Mouse (Mus musculus) MEL (cell line): ENCODE results near the gene Serpinf2. TPM values are rescaled to one million over a fixed set of nuclear protein-coding genes. Genes with fewer than 3 reads are reported as not detected.

Source experiments
- DNase-seq: peaks from one replicate; pipeline ENCODE4 v3.0.0; 2011; ENCODE audit warnings: low read depth, low spot score
- H3K27ac ChIP-seq: 2 replicates; pipeline ENCODE4 v1.5.1; 2012; ENCODE audit warnings: low read depth, mild to moderate bottlenecking, control low read depth, low read length, moderate library complexity; ENCODE audit not compliant: control insufficient read depth
- H3K27me3 ChIP-seq, 2 experiments: fragments of 150-350 bp in 1 of 2; sonication (generic) in 1 of 2; 2 replicates each; pipeline ENCODE4 v1.6.1; 2012; ENCODE audit warnings: low read length in 2 of 2, mild to moderate bottlenecking in 2 of 2, improper control_type of control experiment in 1 of 2, moderate library complexity in 1 of 2; ENCODE audit not compliant: insufficient read depth in 2 of 2, control insufficient read depth in 1 of 2
- H3K36me3 ChIP-seq, 2 experiments: 2 replicates each; pipeline ENCODE4 v1.6.1; 2012 to 2014; ENCODE audit warnings: low read length in 2 of 2, improper control_type of control experiment in 1 of 2, inconsistent platforms in 1 of 2, mild to moderate bottlenecking in 1 of 2; ENCODE audit not compliant: insufficient read depth in 2 of 2, control insufficient read depth in 1 of 2
- H3K4me1 ChIP-seq, 2 experiments: fragments of 150-350 bp in 1 of 2; sonication (generic) in 1 of 2; 2 replicates each; pipeline ENCODE4 v1.6.1; 2012; ENCODE audit warnings: low read length in 2 of 2, improper control_type of control experiment in 1 of 2, mild to moderate bottlenecking in 1 of 2; ENCODE audit not compliant: insufficient read depth in 2 of 2, control insufficient read depth in 1 of 2
- H3K4me3 ChIP-seq, 2 experiments: fragments of 150-350 bp in 1 of 2; sonication (generic) in 1 of 2; 2 replicates each; pipeline ENCODE4 v1.5.1; 2012; ENCODE audit warnings: low read depth in 2 of 2, low read length in 2 of 2, mild to moderate bottlenecking in 2 of 2, moderate library complexity in 2 of 2, control low read depth in 1 of 2, improper control_type of control experiment in 1 of 2; ENCODE audit not compliant: control insufficient read depth in 1 of 2, insufficient read depth in 1 of 2
- H3K79me2 ChIP-seq: 2 replicates; pipeline ENCODE4 v1.6.1; 2012; ENCODE audit warnings: mild to moderate bottlenecking, low read length, moderate library complexity; ENCODE audit not compliant: control insufficient read depth, poor library complexity, insufficient read depth
- H3K9ac ChIP-seq: 2 replicates; pipeline ENCODE4 v1.6.1; 2012; ENCODE audit warnings: low read depth, mild to moderate bottlenecking, control low read depth, low read length, moderate library complexity; ENCODE audit not compliant: control insufficient read depth, poor library complexity, severe bottlenecking
- H3K9me3 ChIP-seq: fragments of 150-350 bp; sonication (generic); replicated peaks from 2 replicates; pipeline ENCODE4 v1.6.1; 2012; ENCODE audit warnings: mild to moderate bottlenecking, low read length, improper control_type of control experiment, moderate library complexity; ENCODE audit not compliant: insufficient read depth
- CHD1 ChIP-seq: IDR thresholded peaks from 2 replicates; pipeline ENCODE4 v1.6.1; 2012; ENCODE audit warnings: low read depth, mild to moderate bottlenecking, inconsistent platforms, low read length, improper control_type of control experiment
- CTCF ChIP-seq, 3 experiments: IDR thresholded peaks in 2 of 3; conservative IDR thresholded peaks in 1 of 3; 2 replicates each; pipeline ENCODE4 v1.5.1; 2011 to 2012; ENCODE audit warnings: low read length in 3 of 3, low read depth in 2 of 3, mild to moderate bottlenecking in 2 of 3, improper control_type of control experiment in 1 of 3, inconsistent platforms in 1 of 3, mixed read lengths in 1 of 3, moderate library complexity in 1 of 3; ENCODE audit not compliant: control insufficient read depth in 1 of 3, insufficient read depth in 1 of 3, poor library complexity in 1 of 3, severe bottlenecking in 1 of 3
- ELF1 ChIP-seq: IDR thresholded peaks from 2 replicates; pipeline ENCODE4 v1.6.1; 2014; ENCODE audit warnings: low read depth, mild to moderate bottlenecking, inconsistent platforms, low read length, improper control_type of control experiment, moderate library complexity
- ETS1 ChIP-seq: IDR thresholded peaks from 2 replicates; pipeline ENCODE4 v1.6.1; 2012; ENCODE audit warnings: low read depth, mild to moderate bottlenecking, inconsistent platforms, low read length, improper control_type of control experiment, moderate library complexity
- KAT2A ChIP-seq: conservative IDR thresholded peaks from 2 replicates; pipeline ENCODE4 v1.6.1; 2012; ENCODE audit warnings: low read depth, low read length, improper control_type of control experiment, inconsistent platforms
- MAFK ChIP-seq: IDR thresholded peaks from 2 replicates; pipeline ENCODE4 v1.6.1; 2011; ENCODE audit warnings: low read depth, mild to moderate bottlenecking, low read length, improper control_type of control experiment, borderline replicate concordance
- MXI1 ChIP-seq: IDR thresholded peaks from 2 replicates; pipeline ENCODE4 v1.6.1; 2011; ENCODE audit warnings: mild to moderate bottlenecking, low read depth, low read length, improper control_type of control experiment
- MYB ChIP-seq: IDR thresholded peaks from 2 replicates; pipeline ENCODE4 v1.6.1; 2011; ENCODE audit warnings: mild to moderate bottlenecking, low read depth, low read length, improper control_type of control experiment
- MYC ChIP-seq: IDR thresholded peaks from 2 replicates; pipeline ENCODE4 v1.6.1; 2011; ENCODE audit warnings: low read depth, mild to moderate bottlenecking, low read length, improper control_type of control experiment, moderate library complexity
- NRF1 ChIP-seq: IDR thresholded peaks from 2 replicates; pipeline ENCODE4 v1.6.1; 2014; ENCODE audit warnings: low read depth, mild to moderate bottlenecking, inconsistent platforms, low read length, improper control_type of control experiment, moderate library complexity; ENCODE audit not compliant: poor library complexity, insufficient read depth, severe bottlenecking
- POLR2A ChIP-seq, 2 experiments: IDR thresholded peaks; 2 replicates each; pipeline ENCODE4 v1.6.1; 2011 to 2012; ENCODE audit warnings: low read length in 2 of 2, mild to moderate bottlenecking in 2 of 2, control low read depth in 1 of 2, improper control_type of control experiment in 1 of 2, low read depth in 1 of 2, moderate library complexity in 1 of 2; ENCODE audit not compliant: control insufficient read depth in 1 of 2, insufficient read depth in 1 of 2, poor library complexity in 1 of 2
- RAD21 ChIP-seq: IDR thresholded peaks from 2 replicates; pipeline ENCODE4 v1.6.1; 2011; ENCODE audit warnings: mild to moderate bottlenecking, low read depth, low read length, improper control_type of control experiment
- RCOR1 ChIP-seq: IDR thresholded peaks from 2 replicates; pipeline ENCODE4 v1.6.1; 2012; ENCODE audit warnings: low read depth, mild to moderate bottlenecking, inconsistent platforms, low read length, improper control_type of control experiment
- SIN3A ChIP-seq: IDR thresholded peaks from 2 replicates; pipeline ENCODE4 v1.6.1; 2012; ENCODE audit warnings: low read length, improper control_type of control experiment, inconsistent platforms
- SMC3 ChIP-seq: IDR thresholded peaks from 2 replicates; pipeline ENCODE4 v1.6.1; 2011; ENCODE audit warnings: low read depth, low read length, improper control_type of control experiment
- TCF12 ChIP-seq: IDR thresholded peaks from 2 replicates; pipeline ENCODE4 v1.6.1; 2014; ENCODE audit warnings: low read depth, mild to moderate bottlenecking, inconsistent platforms, low read length, improper control_type of control experiment, moderate library complexity
- UBTF ChIP-seq: IDR thresholded peaks from 2 replicates; pipeline ENCODE4 v1.6.1; 2012; ENCODE audit warnings: low read depth, mild to moderate bottlenecking, inconsistent platforms, low read length, improper control_type of control experiment, moderate library complexity, borderline replicate concordance; ENCODE audit not compliant: insufficient read depth
- USF1 ChIP-seq: IDR thresholded peaks from 2 replicates; pipeline ENCODE4 v1.6.1; 2014; ENCODE audit warnings: low read depth, mild to moderate bottlenecking, inconsistent platforms, low read length, improper control_type of control experiment, moderate library complexity
- USF2 ChIP-seq, 2 experiments: IDR thresholded peaks; 2 replicates each; pipeline ENCODE4 v1.6.1; 2011 to 2012; ENCODE audit warnings: improper control_type of control experiment in 2 of 2, low read length in 2 of 2, borderline replicate concordance in 1 of 2, inconsistent platforms in 1 of 2, low read depth in 1 of 2, mild to moderate bottlenecking in 1 of 2; ENCODE audit not compliant: insufficient read depth in 1 of 2
- ZC3H11A ChIP-seq: IDR thresholded peaks from 2 replicates; pipeline ENCODE4 v1.6.1; 2012; ENCODE audit warnings: low read depth, mild to moderate bottlenecking, inconsistent platforms, low read length, improper control_type of control experiment
- polyA plus RNA-seq, 2 experiments: library from polyadenylated mRNA; stranded (reverse) in 1 of 2; unstranded in 1 of 2; fragments of >175 nt in 1 of 2; fragments of >200 nt in 1 of 2; gene quantifications; 2 replicates each; pipeline versions ENCODE4 v1.2.1 to v1.2.4; 2012; ENCODE audit warnings: low replicate concordance in 2 of 2, low read depth in 1 of 2; ENCODE audit not compliant: insufficient read length in 2 of 2, insufficient read depth in 1 of 2, missing spikeins in 1 of 2
- total RNA-seq: library from RNA; depleted of rRNA; stranded (reverse); fragments of 300-350 nt; gene quantifications from 2 replicates; pipeline ENCODE4 v1.2.3, GENCODE M21; 2012

Gene Serpinf2
- total and polyA plus RNA-seq, 3 experiments, result 0.07 TPM; not detected in 2

GRCm38 (mm10) chr11:75438804-75439203, 587 bp downstream of the Serpinf2 start:
- Histone ChIP-seq H3K9ac (no peak overlapping the region), H3K4me1 (no peaks in the 10 kb centered on the region), H3K27me3 (no peaks in the 10 kb centered on the region), H3K9me3 (no peaks in the 10 kb centered on the region), H3K79me2 (no peaks in the 10 kb centered on the region), H3K36me3 (no peaks in the 10 kb centered on the region), H3K27ac (no peak overlapping the region), H3K4me3 (no peak overlapping the region)
- no peak for DNase-seq
- TF ChIP-seq USF1 (no peak), RCOR1 (no peak), CTCF (IDR thresholded peaks at IDR 0.05 in 2 of 3, conservative IDR thresholded peaks at IDR 0.05 in 1 of 3; ENCODE audit: control insufficient read depth in 1 of 3, insufficient read depth in 1 of 3, low read depth in 2 of 3, low read length in 3 of 3, poor library complexity in 1 of 3, severe bottlenecking in 1 of 3) (no peak), SIN3A (no peak), SMC3 (no peak), ELF1 (no peak), MYC (no peak), MYB (no peak), NRF1 (no peak), TCF12 (no peak), POLR2A (IDR thresholded peaks at IDR 0.05; ENCODE audit: control insufficient read depth in 1 of 2, insufficient read depth in 1 of 2, low read depth in 1 of 2, low read length in 2 of 2, poor library complexity in 1 of 2) (no peak), CHD1 (no peak), USF2 (IDR thresholded peaks at IDR 0.05; ENCODE audit: borderline replicate concordance in 1 of 2, insufficient read depth in 1 of 2, low read depth in 1 of 2, low read length in 2 of 2) (no peak), ETS1 (no peak)

DNA sequence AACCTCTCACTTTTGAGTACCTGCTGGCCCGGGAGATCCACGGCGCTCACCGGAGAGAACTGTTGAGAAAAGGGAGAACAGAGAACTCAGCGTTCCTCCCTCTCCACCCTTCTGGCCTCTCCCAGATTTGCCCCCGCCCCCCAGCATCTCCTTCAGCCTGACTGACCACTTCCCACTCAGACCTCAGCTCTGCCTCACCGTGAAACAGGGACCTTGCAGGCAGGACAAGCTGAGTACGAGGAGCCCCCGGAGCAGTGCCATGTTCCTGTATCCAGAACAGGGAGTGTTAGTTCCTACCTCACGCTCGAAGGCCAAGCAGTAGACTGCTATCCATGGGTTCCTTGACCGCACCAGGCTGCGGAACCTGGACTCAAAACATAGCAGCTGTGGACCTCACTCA, 1.2 kb downstream of the Serpinf2 start:
- H3K36me3 ChIP-seq, result no peaks in the 10 kb centered on the region
- no peaks in the 10 kb centered on the region for H3K4me1 ChIP-seq
- no peak overlapping the region for H3K4me3 ChIP-seq
- TF ChIP-seq RAD21 (no peak), MAFK (no peak), MYB (no peak), MXI1 (no peak), ZC3H11A (no peak), ETS1 (no peak), KAT2A (no peak), TCF12 (no peak), UBTF (no peak)
- TF ChIP-seq, all 39 proteins: peak for 0
- Histone ChIP-seq H3K9me3 (no peaks in the 10 kb centered on the region), H3K9ac (no peak overlapping the region), H3K79me2 (no peaks in the 10 kb centered on the region), H3K27me3 (no peaks in the 10 kb centered on the region), H3K27ac (no peak overlapping the region)
- no peak for DNase-seq
